Mouse (Mus musculus): ENCODE measurements around the gene Angptl2. TPM values are rescaled to one million over a fixed set of nuclear protein-coding genes. Genes with fewer than 3 reads are reported as not detected.

The Angptl2 gene
- polyA plus RNA-seq, 1 experiment = 15.1 TPM

DNA sequence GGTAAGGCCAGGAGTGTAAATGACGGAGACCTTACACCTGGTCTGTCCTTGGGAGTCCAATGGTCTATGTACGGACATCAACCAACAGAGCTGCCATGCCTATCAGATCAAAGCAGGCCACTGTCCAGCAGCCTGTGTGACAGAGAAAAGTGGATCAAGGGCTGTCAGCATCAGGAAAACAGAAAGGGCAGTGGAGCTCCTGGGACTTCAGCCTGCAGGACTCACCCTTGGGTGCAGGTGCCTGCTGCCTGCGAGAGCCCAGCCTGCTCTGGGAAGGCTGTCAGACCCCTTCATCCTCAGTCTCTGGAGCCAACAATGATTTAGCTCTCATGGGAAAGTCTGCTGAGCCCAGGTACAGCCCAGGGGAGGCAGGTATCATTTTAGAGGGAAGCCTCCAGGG lies 45.6 kb downstream of the Angptl2 start:
- H3K27ac ChIP-seq (ENCODE audit: insufficient read depth, low read depth, low read length) = no peak overlapping the region
- H3K4me3 ChIP-seq (ENCODE audit: insufficient read depth, low read length) = no peak overlapping the region
- peaks cover 4% of the 10 kb centered on the region; the same call in 1 of the 2 replicates for H3K4me1 ChIP-seq (ENCODE audit: control insufficient read depth, insufficient read depth, low read length)
- TF ChIP-seq CTCF (IDR thresholded peaks at IDR 0.05; ENCODE audit: low read depth, low read length) = no peak
- no peak for TF ChIP-seq POLR2A (IDR thresholded peaks at IDR 0.05; ENCODE audit: borderline replicate concordance, low read depth, low read length)

DNA sequence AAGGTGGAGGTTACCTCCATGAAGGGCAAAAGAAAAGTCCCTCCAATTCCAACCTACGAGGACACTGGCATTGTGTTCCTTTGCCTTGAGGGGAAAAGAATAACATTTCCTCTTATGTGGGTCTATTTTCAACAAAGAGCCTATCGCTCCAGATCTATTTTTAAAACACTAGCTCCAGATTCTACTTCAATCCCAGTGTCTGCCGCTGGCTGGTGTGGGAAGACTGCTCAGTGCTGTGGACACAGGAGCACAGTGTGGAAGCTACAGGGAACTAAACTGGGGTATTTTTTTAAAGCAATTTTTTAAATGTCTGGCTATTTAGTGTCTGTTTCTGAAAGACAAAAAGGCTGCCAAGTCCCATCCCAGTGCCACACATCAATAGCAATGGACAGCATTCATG lies 49.9 kb downstream of the Angptl2 start:
- TF ChIP-seq POLR2A (IDR thresholded peaks at IDR 0.05; ENCODE audit: borderline replicate concordance, low read depth, low read length) (no peak), CTCF (IDR thresholded peaks at IDR 0.05; ENCODE audit: low read depth, low read length) (no peak)
- Histone ChIP-seq H3K4me1 (ENCODE audit: control insufficient read depth, insufficient read depth, low read length) (no peaks in the 10 kb centered on the region), H3K4me3 (ENCODE audit: insufficient read depth, low read length) (no peak overlapping the region), H3K27ac (ENCODE audit: insufficient read depth, low read depth, low read length) (no peak overlapping the region)

DNA sequence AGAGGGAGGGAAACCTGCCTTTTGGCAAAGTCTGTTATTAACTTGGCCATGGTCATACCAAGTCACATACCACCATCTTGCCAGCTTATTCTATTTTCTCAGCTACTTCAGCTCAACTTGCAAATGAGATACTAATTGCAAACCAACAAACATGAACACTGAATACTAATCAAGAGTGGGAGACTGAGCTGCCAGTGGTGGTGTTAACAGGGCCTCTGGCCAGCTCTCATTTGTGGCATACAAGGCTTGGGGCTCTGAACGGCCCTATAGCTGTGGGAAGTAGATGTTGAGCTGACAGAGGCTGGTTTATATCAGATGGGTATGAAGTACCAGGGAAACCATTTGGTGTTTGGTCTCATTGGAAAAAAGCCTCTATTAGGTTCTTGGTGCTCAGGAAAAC lies 51.2 kb downstream of the Angptl2 start:
- no peak for TF ChIP-seq CTCF (IDR thresholded peaks at IDR 0.05; ENCODE audit: low read depth, low read length)
- TF ChIP-seq POLR2A (IDR thresholded peaks at IDR 0.05; ENCODE audit: borderline replicate concordance, low read depth, low read length) = no peak
- Histone ChIP-seq H3K4me3 (ENCODE audit: insufficient read depth, low read length) (no peak overlapping the region), H3K27ac (ENCODE audit: insufficient read depth, low read depth, low read length) (no peak overlapping the region), H3K4me1 (ENCODE audit: control insufficient read depth, insufficient read depth, low read length) (no peaks in the 10 kb centered on the region)

DNA sequence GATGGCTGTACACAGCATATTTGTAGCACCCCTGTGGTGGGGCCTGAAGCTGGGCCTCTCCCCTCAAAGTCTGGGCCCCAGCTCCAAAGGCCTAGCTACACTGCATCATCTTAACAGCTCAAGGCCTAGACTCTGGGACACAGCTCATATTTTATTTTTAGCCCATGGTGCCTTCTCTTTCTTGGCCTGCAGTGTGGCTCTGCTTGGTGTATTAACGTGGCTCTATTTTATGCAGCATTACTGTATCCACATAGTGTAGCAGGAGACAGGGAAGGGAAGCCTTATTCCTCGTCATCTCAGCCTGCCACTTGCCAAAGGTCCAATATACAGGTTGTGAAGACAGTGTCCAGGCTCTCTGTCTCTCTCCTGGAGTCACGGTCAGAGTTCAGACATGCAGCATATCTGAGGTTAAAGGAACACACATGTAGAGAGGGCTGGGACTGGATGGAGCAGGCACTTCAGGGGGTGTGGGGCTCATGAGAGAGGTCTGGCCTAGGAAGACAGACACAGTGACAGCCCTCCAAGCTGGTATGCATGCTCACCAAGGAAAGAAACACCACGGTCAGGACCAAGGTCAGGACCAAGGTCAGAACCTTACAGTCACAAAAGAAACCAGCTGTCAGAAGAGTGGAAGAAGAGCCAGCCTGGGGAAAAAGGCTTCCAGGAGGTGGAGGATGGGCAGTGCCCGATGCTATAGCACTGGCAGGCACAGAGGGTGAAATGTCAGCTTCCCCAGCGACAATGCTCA lies 52.7 kb downstream of the Angptl2 start:
- H3K4me1 ChIP-seq (ENCODE audit: control insufficient read depth, insufficient read depth, low read length) = no peaks in the 10 kb centered on the region
- no peak for TF ChIP-seq CTCF (IDR thresholded peaks at IDR 0.05; ENCODE audit: low read depth, low read length)
- no peak for TF ChIP-seq POLR2A (IDR thresholded peaks at IDR 0.05; ENCODE audit: borderline replicate concordance, low read depth, low read length)

DNA sequence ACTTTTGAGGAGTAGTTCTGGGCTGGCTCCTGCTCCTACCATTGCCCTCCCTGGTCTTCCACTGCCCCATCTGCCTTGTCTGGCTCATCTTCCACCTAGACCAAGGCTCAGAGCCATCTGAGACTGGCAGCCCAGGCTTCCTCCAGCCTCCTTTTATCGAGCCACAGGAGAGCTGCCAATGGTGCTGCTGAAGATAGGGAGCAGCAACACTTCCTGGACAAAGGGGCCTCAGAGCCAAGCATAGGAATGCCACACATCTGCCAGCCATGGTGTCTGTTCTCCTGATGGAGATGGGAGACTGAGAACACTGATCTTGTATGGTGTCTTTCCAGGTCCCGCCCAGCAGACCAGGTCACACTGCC lies 53.2 kb downstream of the Angptl2 start:
- Histone ChIP-seq H3K4me3 (ENCODE audit: insufficient read depth, low read length) (no peak overlapping the region), H3K27ac (ENCODE audit: insufficient read depth, low read depth, low read length) (no peak overlapping the region), H3K4me1 (ENCODE audit: control insufficient read depth, insufficient read depth, low read length) (no peaks in the 10 kb centered on the region)
- TF ChIP-seq CTCF (IDR thresholded peaks at IDR 0.05; ENCODE audit: low read depth, low read length) (no peak), POLR2A (IDR thresholded peaks at IDR 0.05; ENCODE audit: borderline replicate concordance, low read depth, low read length) (no peak)

More for the DNA sequence above, 52.7 kb downstream of the Angptl2 start:
- no peak overlapping the region for H3K4me3 ChIP-seq (ENCODE audit: insufficient read depth, low read length)
- H3K27ac ChIP-seq (ENCODE audit: insufficient read depth, low read depth, low read length) = no peak overlapping the region

DNA sequence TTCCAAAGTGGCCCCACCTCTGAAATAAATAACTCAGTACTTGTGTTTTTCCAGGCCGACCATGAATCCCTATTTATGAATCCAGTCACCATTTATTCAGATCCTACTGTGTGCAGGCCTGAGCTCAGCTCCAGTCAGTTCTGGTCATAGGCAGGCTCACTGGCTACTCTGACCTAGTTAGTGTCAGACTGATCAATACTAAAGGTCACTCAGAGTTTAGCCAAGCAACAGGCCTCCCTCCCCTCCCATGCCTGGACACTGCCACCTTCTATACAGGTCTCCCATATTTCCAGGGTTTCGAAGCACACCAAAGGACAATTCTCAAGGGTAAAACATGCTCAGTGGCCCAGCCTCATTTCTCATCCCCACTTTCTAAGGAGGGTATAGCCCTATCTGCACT lies 54.7 kb downstream of the Angptl2 start:
- no peak for TF ChIP-seq CTCF (IDR thresholded peaks at IDR 0.05; ENCODE audit: low read depth, low read length)
- no peak for TF ChIP-seq POLR2A (IDR thresholded peaks at IDR 0.05; ENCODE audit: borderline replicate concordance, low read depth, low read length)
- Histone ChIP-seq H3K4me1 (ENCODE audit: control insufficient read depth, insufficient read depth, low read length) (no peaks in the 10 kb centered on the region), H3K4me3 (ENCODE audit: insufficient read depth, low read length) (no peak overlapping the region), H3K27ac (ENCODE audit: insufficient read depth, low read depth, low read length) (no peak overlapping the region)

DNA sequence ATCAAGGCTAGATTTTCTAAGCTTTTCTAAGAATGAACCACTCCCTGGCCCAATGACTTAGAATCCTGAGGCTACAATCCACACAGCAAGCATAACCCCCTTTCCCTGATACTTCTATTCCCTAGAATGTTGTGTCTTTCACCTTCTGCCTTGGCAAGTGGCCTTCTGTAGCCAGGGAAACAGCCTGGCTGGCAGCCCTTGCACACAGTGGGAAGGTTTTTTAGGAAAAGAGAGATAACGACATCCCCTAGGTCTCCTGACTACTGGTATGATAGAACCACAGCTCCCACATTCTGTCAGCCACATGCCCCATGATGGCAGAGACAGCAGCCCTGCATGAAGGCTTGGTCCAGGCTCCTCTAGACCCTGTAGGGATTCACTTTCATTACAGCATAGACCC lies 55.6 kb downstream of the Angptl2 start:
- Histone ChIP-seq H3K4me3 (ENCODE audit: insufficient read depth, low read length) (no peak overlapping the region), H3K4me1 (ENCODE audit: control insufficient read depth, insufficient read depth, low read length) (no peaks in the 10 kb centered on the region), H3K27ac (ENCODE audit: insufficient read depth, low read depth, low read length) (no peak overlapping the region)
- TF ChIP-seq CTCF (IDR thresholded peaks at IDR 0.05; ENCODE audit: low read depth, low read length) = no peak
- TF ChIP-seq POLR2A (IDR thresholded peaks at IDR 0.05; ENCODE audit: borderline replicate concordance, low read depth, low read length) = no peak

DNA sequence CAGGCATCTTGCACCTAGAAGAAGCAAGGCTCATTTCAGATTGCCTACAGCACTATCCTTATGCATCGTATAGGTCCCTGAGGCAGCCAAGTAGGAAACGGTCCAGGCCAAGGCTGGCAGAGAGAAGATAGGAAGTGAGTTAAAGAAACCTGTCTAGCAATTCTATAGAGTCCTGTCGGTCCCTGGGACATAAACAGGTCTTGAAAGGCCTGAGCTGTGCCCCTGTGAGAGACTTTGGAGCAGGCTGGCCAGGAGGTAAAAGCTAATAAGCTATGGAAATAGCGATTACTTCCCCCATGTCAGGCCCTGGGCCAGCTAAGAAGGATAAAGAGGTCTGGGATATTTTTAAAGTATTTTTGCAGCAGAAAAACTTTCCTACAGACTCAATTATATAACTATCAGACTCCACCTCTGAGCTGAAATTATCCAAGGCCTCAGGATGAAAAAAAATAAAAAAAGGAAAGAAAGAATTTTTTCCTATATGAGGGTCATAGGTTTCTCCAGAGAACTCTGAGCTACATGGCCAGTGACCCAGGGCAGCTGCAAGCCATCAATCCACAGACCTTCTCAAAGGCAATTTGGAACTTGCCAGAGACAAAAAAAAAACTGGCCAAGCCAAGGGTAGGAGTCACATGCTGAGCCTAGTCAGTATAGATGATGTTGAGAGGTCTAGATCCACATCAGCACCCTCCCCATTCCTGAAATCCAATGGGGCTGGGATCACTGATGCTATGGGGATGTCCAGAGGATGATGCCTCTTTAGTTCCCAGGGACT lies 57.0 kb downstream of the Angptl2 start:
- no peak overlapping the region for H3K4me3 ChIP-seq (ENCODE audit: insufficient read depth, low read length)
- H3K4me1 ChIP-seq (ENCODE audit: control insufficient read depth, insufficient read depth, low read length) = no peaks in the 10 kb centered on the region
- H3K27ac ChIP-seq (ENCODE audit: insufficient read depth, low read depth, low read length) = no peak overlapping the region
- no peak for TF ChIP-seq POLR2A (IDR thresholded peaks at IDR 0.05; ENCODE audit: borderline replicate concordance, low read depth, low read length)

DNA sequence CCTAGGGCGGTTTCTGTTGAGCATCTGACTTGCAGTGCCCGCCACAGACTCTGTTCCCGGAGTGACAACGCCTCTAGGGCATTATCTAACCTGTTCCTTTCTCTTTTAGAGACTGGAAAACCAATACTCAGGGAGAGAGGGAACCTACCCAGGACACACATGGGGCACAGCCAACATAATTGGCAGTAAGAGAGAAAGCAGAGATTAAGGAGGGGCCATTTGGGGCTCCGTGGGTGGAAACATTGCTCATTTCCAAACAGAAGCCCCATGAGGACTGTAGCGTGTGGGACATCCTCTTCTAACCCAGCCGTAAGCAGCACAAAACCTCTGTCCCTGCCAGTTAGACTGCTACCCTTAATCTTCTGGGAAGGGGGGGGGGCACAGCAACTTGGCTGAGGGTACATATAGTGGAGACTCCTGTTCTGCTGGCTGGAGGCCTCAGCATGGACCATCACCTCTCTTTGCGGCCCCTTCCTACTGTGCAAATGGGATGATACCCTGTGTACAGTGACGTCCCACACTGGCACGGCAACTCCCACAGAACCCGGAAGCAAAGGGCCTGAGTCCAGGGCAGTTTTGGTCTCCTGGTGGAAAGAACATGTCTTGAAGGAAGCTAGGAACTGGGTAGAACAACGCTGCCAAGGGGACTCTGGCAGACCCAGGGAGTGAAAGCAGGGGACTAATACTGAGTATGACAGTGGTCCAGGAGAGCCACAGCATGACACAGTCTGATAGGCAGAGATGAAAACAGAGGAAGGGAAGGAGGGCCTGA lies 59.0 kb downstream of the Angptl2 start:
- Histone ChIP-seq H3K27ac (ENCODE audit: insufficient read depth, low read depth, low read length) (no peak overlapping the region), H3K4me1 (ENCODE audit: control insufficient read depth, insufficient read depth, low read length) (no peaks in the 10 kb centered on the region), H3K4me3 (ENCODE audit: insufficient read depth, low read length) (no peak overlapping the region)
- TF ChIP-seq CTCF (IDR thresholded peaks at IDR 0.05; ENCODE audit: low read depth, low read length) (no peak), POLR2A (IDR thresholded peaks at IDR 0.05; ENCODE audit: borderline replicate concordance, low read depth, low read length) (no peak)

All from bone marrow macrophage, adult 2 months (primary cell).